Mouse (Mus musculus): ENCODE measurements around the gene Ppfia1. TPM values are rescaled to one million over a fixed set of nuclear protein-coding genes. Genes with fewer than 3 reads are reported as not detected.

Ppfia1 gene
- polyA plus RNA-seq, 1 experiment from 2014 or later: 14.1 TPM

GRCm38 (mm10) chr7:144523415-144523814 lies 30.1 kb downstream of the Ppfia1 start:
- H3K9me3 ChIP-seq (replicated peaks): no peaks in the 10 kb centered on the region
- H3K4me2 ChIP-seq: peak overlapping the region; percentile 57
- peak overlapping the region; percentile 57 for H3K9ac ChIP-seq
- H3K36me3 ChIP-seq: peaks cover 28% of the 10 kb centered on the region
- peaks cover 68% of the 10 kb centered on the region for H3K4me1 ChIP-seq (replicated peaks)
- peak; percentile 98 for ATAC-seq (ENCODE audit: low read depth)
- peak overlapping the region; percentile 95 for H3K27ac ChIP-seq
- DNase-seq: peak; percentile 74
- no peaks in the 10 kb centered on the region for H3K27me3 ChIP-seq
- peak overlapping the region; percentile 2; the same call in 1 of the 2 replicates for H3K4me3 ChIP-seq (replicated peaks)
- WGBS (ENCODE audit: insufficient replicate concordance): 14% methylated on average over 3 of the region's 3 CpGs

GRCm38 (mm10) chr7:144521927-144522326 lies 31.6 kb downstream of the Ppfia1 start:
- no peaks in the 10 kb centered on the region for H3K9me3 ChIP-seq (replicated peaks)
- DNase-seq: no peak
- 0 out of 2 replicates have a peak overlapping the region, but pooled peaks have one; percentile 95 for H3K27ac ChIP-seq
- peaks cover 41% of the 10 kb centered on the region for H3K36me3 ChIP-seq
- H3K4me2 ChIP-seq: no peak overlapping the region
- ATAC-seq (ENCODE audit: low read depth): no peak
- H3K27me3 ChIP-seq: no peaks in the 10 kb centered on the region
- peak overlapping the region; percentile 29; the same call in 1 of the 2 replicates for H3K9ac ChIP-seq
- H3K4me1 ChIP-seq (replicated peaks): peaks cover 56% of the 10 kb centered on the region
- H3K4me3 ChIP-seq (replicated peaks): no peak overlapping the region
- WGBS (ENCODE audit: insufficient replicate concordance): 73% methylated on average over 2 of the region's 2 CpGs

- H3K27me3 ChIP-seq: no peaks in the 10 kb centered on the region
- no peak overlapping the region for H3K9ac ChIP-seq
- H3K36me3 ChIP-seq: peaks cover 60% of the 10 kb centered on the region
- H3K4me3 ChIP-seq (replicated peaks): no peak overlapping the region
- H3K4me2 ChIP-seq: no peak overlapping the region
- DNase-seq (no peak), ATAC-seq (ENCODE audit: low read depth) (no peak)
- H3K27ac ChIP-seq: no peak overlapping the region
- 82% methylated on average over 5 of the region's 5 CpGs for WGBS (ENCODE audit: insufficient replicate concordance)
- peaks cover 38% of the 10 kb centered on the region for H3K4me1 ChIP-seq (replicated peaks)
- H3K9me3 ChIP-seq (replicated peaks): no peaks in the 10 kb centered on the region
These were observed 33.7 kb downstream of the Ppfia1 start for GRCm38 (mm10) chr7:144519852-144520251.

DNA sequence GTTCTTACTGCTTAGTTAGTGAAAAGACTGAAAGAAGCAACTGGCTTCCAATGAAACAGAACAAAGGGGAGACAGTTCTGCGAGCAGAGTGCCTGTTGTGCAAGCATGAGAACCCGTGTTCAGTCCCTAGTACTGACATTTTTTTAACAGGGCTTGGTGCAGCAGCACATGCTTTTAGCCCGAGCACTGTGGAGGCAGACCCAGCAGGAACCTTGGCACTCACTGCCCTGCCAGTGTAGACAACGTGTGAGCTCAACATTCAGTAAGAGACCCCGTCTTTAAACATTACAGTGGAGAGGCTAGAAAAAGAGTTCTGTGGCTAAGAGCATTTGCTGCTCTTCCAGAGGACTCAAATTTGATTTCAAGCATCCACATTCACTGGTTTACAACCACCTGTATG lies 36.8 kb downstream of the Ppfia1 start:
- H3K36me3 ChIP-seq: peaks cover 91% of the 10 kb centered on the region
- WGBS (ENCODE audit: insufficient replicate concordance): 74% methylated on average over 5 of the region's 5 CpGs
- peaks cover 6% of the 10 kb centered on the region for H3K4me1 ChIP-seq (replicated peaks)

DNA sequence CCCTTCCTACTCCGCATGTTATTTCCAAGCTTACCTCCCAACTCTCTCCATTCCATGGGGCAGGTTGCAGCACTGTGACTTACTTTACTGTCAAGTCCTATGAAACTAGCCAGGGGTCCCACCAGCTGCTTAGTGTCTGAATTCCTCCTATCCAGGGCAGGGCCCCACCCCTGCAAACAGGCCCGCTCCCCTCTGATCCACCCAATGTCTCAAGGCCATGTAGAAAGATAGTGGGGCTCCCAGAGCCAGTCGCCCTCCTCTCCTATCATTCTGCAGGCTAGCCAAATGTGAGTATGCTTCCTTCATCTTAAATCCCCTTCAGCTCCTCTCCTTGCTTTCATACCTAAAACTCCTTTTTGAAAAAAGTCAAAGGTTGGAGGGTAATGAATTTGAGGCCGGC lies 44.4 kb downstream of the Ppfia1 start:
- Histone ChIP-seq H3K9ac (no peak overlapping the region), H3K27ac (no peak overlapping the region), H3K9me3 (replicated peaks) (no peaks in the 10 kb centered on the region), H3K36me3 (peaks cover 97% of the 10 kb centered on the region), H3K4me3 (replicated peaks) (no peak overlapping the region), H3K27me3 (no peaks in the 10 kb centered on the region), H3K4me2 (no peak overlapping the region), H3K4me1 (replicated peaks) (peaks cover 14% of the 10 kb centered on the region)
- ATAC-seq (ENCODE audit: low read depth) (peak; percentile 56; the same call in 1 of the 2 replicates), DNase-seq (no peak)
- 73% methylated on average over 4 of the region's 4 CpGs for WGBS (ENCODE audit: insufficient replicate concordance)

More for the DNA sequence above, 36.8 kb downstream of the Ppfia1 start:
- DNase-seq: no peak
- H3K9ac ChIP-seq: no peak overlapping the region
- ATAC-seq (ENCODE audit: low read depth): no peak
- no peaks in the 10 kb centered on the region for H3K27me3 ChIP-seq
- no peaks in the 10 kb centered on the region for H3K9me3 ChIP-seq (replicated peaks)
- no peak overlapping the region for H3K27ac ChIP-seq
- no peak overlapping the region for H3K4me3 ChIP-seq (replicated peaks)
- H3K4me2 ChIP-seq: no peak overlapping the region

- Histone ChIP-seq H3K9me3 (replicated peaks) (no peaks in the 10 kb centered on the region), H3K4me1 (replicated peaks) (peaks cover 14% of the 10 kb centered on the region), H3K27me3 (no peaks in the 10 kb centered on the region), H3K9ac (no peak overlapping the region), H3K4me2 (no peak overlapping the region), H3K27ac (no peak overlapping the region), H3K4me3 (replicated peaks) (no peak overlapping the region), H3K36me3 (peaks cover 96% of the 10 kb centered on the region)
- DNase-seq (no peak), ATAC-seq (ENCODE audit: low read depth) (0 out of 2 replicates have a peak, but pooled peaks have one; percentile 13)
- WGBS (ENCODE audit: insufficient replicate concordance): 36% methylated on average over 1 of the region's 1 CpGs
These were observed 46.7 kb downstream of the Ppfia1 start for GRCm38 (mm10) chr7:144506807-144507206.

- peaks cover 90% of the 10 kb centered on the region for H3K36me3 ChIP-seq
- peaks cover 21% of the 10 kb centered on the region for H3K4me1 ChIP-seq (replicated peaks)
- ATAC-seq (ENCODE audit: low read depth) (no peak), DNase-seq (no peak)
- H3K9ac ChIP-seq: no peak overlapping the region
- 77% methylated on average over 4 of the region's 4 CpGs for WGBS (ENCODE audit: insufficient replicate concordance)
- H3K27ac ChIP-seq: no peak overlapping the region
- no peak overlapping the region for H3K4me2 ChIP-seq
- no peaks in the 10 kb centered on the region for H3K27me3 ChIP-seq
- H3K9me3 ChIP-seq (replicated peaks): no peaks in the 10 kb centered on the region
- no peak overlapping the region for H3K4me3 ChIP-seq (replicated peaks)
These were observed 49.6 kb downstream of the Ppfia1 start for GRCm38 (mm10) chr7:144503959-144504358.

DNA sequence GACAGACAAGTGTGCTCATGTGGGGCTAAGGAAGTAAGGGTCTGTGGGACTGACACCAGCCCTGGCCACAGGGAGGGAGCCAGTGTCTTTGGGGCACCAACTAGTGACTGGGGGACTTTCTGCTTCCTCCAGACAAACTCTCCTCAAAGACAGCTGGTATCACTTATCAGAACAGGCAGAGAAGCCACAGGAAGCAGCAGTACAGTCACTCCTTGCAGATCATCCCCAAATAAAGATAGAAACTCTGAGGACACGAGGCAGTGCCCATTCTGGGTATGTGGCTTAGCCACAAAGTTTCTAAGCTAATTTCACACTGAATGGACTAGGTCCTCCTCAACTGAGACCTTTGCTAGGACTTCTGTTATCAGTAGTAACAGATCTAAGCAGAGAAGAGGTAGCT lies 60.6 kb downstream of the Ppfia1 start:
- Histone ChIP-seq H3K27me3 (no peaks in the 10 kb centered on the region), H3K4me3 (replicated peaks) (no peak overlapping the region), H3K27ac (peak overlapping the region; percentile 83), H3K9me3 (replicated peaks) (no peaks in the 10 kb centered on the region), H3K4me2 (0 out of 2 replicates have a peak overlapping the region, but pooled peaks have one; percentile 19), H3K9ac (peak overlapping the region; percentile 43; the same call in 1 of the 2 replicates), H3K36me3 (peaks cover 69% of the 10 kb centered on the region), H3K4me1 (replicated peaks) (peaks cover 66% of the 10 kb centered on the region)
- WGBS (ENCODE audit: insufficient replicate concordance): 6% methylated on average over 1 of the region's 1 CpGs
- DNase-seq: peak; percentile 50
- ATAC-seq (ENCODE audit: low read depth): peak; percentile 84

- Histone ChIP-seq H3K9me3 (replicated peaks) (no peaks in the 10 kb centered on the region), H3K4me2 (no peak overlapping the region), H3K36me3 (peaks cover 66% of the 10 kb centered on the region), H3K27ac (peak overlapping the region; percentile 72), H3K4me1 (replicated peaks) (peaks cover 71% of the 10 kb centered on the region), H3K27me3 (no peaks in the 10 kb centered on the region), H3K9ac (no peak overlapping the region), H3K4me3 (replicated peaks) (no peak overlapping the region)
- WGBS (ENCODE audit: insufficient replicate concordance): 43% methylated on average over 8 of the region's 8 CpGs
- DNase-seq: no peak
- ATAC-seq (ENCODE audit: low read depth): no peak
These were observed 63.2 kb downstream of the Ppfia1 start for GRCm38 (mm10) chr7:144490201-144490873.

DNA sequence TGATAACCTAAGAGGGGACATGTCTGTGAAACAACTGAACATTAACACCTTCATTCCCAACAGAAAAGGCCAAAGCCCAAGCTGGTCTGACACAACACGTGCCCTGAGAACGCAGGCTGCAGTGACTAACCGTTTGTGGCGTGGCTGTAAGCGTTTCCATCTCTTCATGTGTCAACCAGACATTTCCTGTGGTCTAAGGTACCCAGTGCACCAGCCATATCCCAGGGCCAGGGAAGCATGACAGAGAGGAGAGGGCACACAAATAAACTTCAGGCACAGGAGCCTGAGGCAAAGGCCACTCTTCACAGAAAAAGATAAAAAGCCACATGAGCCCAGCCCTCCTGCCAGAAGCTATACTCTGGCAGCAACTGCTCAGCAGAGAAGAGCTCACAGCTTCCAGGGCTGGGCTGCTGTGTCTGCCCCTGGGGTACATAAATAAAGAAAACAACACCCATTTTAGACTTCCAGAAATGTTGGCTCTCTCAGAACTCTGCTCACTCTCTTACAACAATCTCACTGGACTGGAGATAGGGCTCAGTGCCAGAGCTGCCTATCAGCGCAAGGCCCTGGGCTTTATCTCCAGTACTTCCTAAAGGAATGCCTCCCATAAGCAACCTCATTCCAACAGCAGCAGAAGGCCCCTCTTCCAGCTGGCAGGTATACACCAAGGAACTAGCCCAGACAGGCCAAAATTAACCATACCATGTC lies 64.3 kb downstream of the Ppfia1 start:
- Histone ChIP-seq H3K9ac (peak overlapping the region; percentile 26; the same call in 1 of the 2 replicates), H3K36me3 (peaks cover 65% of the 10 kb centered on the region), H3K27me3 (no peaks in the 10 kb centered on the region), H3K4me3 (replicated peaks) (no peak overlapping the region), H3K4me1 (replicated peaks) (peaks cover 68% of the 10 kb centered on the region), H3K27ac (peak overlapping the region; percentile 72), H3K4me2 (no peak overlapping the region), H3K9me3 (replicated peaks) (no peaks in the 10 kb centered on the region)
- DNase-seq: no peak
- ATAC-seq (ENCODE audit: low read depth): peak; percentile 45
- WGBS (ENCODE audit: insufficient replicate concordance): 13% methylated on average over 6 of the region's 6 CpGs

DNA sequence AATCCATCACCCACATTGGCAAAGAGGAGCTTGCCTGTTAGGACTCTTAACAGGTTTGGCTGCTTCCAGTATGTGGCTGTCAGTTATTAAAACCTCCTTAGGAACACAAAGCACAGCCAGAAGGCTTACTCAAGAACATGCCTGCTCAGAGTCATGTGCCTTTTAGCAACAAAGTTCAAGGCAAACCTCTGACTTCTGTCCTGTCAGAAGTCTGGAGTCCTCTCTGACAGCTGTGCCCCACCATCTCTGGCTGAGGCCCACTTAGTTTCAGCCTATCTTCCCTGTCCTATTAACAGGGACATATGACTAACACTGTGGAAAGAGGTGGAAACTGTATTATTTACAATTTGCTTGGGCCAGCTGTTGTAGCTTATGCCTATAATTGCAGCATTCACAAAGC lies 73.2 kb downstream of the Ppfia1 start:
- H3K27me3 ChIP-seq: no peaks in the 10 kb centered on the region
- no peaks in the 10 kb centered on the region for H3K4me1 ChIP-seq (replicated peaks)
- no peak overlapping the region for H3K4me3 ChIP-seq (replicated peaks)
- H3K4me2 ChIP-seq: no peak overlapping the region
- H3K9ac ChIP-seq: no peak overlapping the region
- no peak overlapping the region for H3K27ac ChIP-seq
- H3K36me3 ChIP-seq: peaks cover 93% of the 10 kb centered on the region
- ATAC-seq (ENCODE audit: low read depth): no peak
- no peaks in the 10 kb centered on the region for H3K9me3 ChIP-seq (replicated peaks)
- no peak for DNase-seq

Measured in liver, embryonic 13.5 days (tissue).